Mouse (Mus musculus): Measurements from ENCODE around the gene Fbxl16. TPM values are rescaled to one million over a fixed set of nuclear protein-coding genes. Genes with fewer than 3 reads are reported as not detected.

The Fbxl16 gene
- 0.60 TPM for polyA plus RNA-seq (2014; fragmentation: Illumina TruSeq; extraction: RNeasy Lipid Tissue Mini Kit (QIAGEN cat#74804); ENCODE audit: low read depth, low replicate concordance)

DNA sequence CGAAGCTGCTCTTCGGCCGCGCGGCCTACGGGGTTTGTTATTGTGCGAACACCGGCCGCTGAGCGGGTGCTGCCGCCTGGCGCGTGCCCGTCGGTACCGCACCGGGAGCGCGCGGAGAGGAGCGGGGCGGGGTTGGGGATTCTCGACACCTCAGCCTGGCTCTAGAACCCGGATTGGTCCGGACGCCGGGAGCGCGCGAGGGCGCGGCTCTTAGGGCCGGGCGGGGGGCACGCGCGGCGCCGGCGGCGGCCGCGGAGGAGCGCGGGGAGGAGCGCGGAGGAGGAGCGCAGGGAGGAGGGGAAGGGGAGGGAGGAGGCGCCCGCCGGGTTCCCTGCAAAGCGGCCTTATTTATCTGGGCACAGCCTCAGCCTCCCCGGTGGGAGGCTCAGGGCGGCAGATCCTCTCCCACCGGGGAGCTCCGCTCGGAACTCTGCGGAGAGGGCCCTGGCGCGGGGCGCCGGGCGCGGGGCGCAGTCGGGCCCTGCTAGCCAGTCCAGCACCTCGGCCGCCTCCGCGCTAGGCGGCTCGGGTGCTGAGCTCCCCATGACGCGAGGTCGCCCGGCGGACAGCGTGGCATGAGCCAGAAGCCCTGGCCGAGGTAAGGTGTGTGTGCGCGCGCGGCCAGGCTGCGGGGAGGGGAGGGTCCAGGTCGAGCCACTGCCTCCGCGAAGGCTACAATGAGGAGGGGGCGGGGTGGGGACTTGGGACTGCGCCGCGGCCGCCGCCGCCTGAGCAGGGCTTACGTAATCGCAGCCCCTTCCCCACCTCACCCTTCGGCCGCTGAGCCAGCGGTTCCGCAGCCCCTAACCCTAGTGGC is at the start of gene Fbxl16:
Fbxl16 (plus strand) TSS at position 297 of the 817 bp plus-strand sequence.

DNA sequence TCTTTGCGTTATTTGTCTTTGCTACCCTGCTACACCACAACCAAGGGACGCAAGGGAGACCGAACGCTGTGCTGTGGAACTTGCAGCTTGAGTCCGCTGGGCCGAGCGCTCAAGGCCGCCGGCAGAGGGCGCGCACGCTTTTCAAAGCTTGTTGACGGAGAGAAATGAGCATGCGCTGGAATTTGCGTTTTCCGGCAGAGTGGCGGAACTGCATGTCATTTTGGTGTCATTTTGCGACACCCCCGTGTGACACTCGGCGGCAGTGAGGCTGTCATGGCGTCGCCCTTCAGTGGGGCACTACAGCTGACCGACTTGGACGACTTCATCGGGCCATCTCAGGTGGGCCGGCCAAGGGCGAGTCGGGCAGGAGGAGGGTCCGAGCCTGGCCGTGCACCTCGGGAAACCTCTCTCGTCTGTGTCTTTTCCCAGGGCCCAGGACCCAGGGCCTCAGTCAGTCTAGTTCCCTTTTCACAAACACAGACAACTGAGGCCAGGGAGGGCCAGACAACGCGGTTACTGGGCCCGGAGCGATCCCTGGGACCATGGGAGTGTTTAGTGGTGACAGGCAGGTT is 35.2 kb upstream of the Fbxl16 start, which contains the start of gene Narfl:
Narfl (plus strand) TSS at position 228 of the 572 bp plus-strand sequence.

DNA sequence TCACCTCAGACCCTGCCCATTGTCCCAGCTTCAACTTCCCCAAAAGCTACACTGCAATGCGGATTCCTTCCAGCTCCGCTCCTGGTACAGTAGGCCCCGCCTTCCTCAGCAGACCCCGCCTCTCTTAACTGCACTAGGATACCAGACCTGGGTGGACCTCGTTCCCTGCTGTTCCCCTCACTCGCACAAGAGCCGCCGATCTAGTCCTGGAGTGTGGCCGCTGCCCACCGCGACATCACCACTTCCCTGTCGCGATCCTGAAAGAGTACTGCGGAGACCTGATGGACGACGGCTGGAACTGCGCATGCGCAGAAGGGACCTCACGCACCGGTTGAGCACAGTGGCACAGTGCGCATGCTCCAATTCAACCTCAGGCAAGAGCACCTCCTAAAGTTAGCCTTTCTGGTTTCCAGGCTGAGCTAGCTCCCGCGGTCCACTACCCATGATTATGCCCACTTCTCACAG is 23.6 kb upstream of the Fbxl16 start, which contains the start of gene Haghl:
Haghl (minus strand) TSS at position 393 of the 465 bp plus-strand sequence.

DNA sequence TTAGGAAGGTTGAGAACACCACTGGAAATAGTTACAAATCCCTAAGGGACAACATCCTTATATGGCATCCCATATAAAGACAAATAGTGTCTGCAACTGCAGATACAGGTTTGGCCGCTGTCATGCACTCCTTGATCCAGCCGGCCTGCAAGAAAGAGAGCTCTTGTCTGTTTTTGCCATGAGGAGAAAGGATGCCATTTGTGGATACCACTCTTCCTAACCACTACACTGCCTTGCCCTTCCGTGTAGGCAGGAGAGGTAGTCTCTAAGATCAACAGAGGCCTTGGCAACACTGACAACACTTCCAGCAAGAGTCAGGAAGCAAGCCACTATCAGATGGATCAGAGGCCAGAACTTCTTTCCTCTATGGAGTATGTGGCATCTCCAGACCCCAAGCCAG is 22.6 kb upstream of the Fbxl16 start, which contains the start of gene Ccdc78:
Ccdc78 (plus strand) TSS at position 301 of the 400 bp plus-strand sequence.

DNA sequence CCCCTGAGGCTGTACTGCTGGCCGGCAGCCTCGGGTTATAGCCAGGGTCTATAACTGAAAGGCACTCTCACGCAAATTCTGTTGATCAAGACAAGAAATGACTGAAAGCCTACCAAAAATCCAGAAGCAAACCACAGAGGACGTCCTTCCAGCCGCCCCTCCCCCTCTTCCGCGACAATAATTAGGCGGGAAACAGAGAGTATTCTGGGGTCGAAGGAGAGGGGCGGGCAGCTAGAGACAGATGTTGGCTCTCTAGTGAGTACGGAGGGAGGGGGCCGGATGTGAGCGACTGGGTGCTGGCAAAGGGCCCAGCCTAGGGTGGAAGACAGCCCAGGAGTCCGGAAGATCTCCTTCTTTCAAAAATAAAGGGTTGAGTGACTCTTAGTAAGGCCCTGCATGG is 16.3 kb upstream of the Fbxl16 start, which contains the start of gene Fam173a:
Fam173a (minus strand) TSS at position 287 of the 400 bp plus-strand sequence.

DNA sequence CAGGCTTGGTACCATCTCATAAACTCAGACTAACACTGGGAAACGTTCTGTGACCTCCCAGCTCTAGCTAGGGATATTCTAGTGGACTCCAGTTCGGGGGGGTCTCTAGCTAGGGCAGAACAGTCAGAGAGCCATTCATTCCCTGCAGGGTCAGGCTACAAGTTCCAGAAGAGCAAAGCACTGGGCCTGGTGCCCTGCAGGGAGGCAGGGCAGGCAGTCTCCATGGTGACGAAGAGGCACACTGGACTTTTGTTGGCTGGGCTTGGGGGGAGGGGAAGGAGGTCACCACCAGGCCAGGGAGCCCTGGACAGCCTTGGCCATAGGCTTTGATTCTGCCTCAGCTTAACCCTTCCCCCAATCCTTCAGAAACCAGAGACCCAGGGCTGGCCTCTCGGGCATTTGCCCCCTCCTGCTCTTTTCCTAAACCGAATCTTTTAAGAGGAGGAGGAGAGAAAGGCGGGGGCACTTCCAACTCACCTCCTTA is 13.2 kb upstream of the Fbxl16 start, which contains the start of gene AC134908.4:
AC134908.4 (minus strand) TSS at position 51 of the 484 bp plus-strand sequence.

GRCm38 (mm10) chr17:25796951-25797369 is 11.9 kb upstream of the Fbxl16 start, which contains the start of gene Metrn:
TSS of gene Metrn (minus strand) at chr17:25797136.

GRCm38 (mm10) chr17:25823452-25823851 is 14.6 kb downstream of the Fbxl16 start, which contains the start of gene Wdr24:
TSS of gene Wdr24 (plus strand) at chr17:25823627.

GRCm38 (mm10) chr17:25828712-25829557 is 20.1 kb downstream of the Fbxl16 start, which contains the start of gene Jmjd8:
TSS of gene Jmjd8 (plus strand) at chr17:25828867.

DNA sequence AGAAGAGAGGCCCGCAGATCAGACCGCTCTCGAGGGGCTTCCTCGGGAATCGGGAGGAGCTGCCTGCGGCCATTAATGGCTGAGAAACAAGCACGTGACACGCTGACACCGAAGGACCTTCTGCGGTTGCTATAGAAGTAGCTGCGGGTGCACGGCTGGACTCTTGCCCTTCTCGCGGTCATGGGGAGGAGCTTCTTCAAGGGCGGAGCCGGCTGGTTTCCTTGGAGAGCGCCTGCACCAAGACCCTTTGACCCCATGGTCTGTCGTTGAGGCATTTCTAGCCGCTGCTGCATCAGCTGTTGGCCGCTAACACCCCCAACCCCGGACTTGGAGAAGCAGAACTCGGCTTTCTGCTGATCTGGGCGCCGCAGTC is 24.4 kb downstream of the Fbxl16 start, which contains the start of gene Stub1:
Stub1 (minus strand) TSS at position 114 of the 373 bp plus-strand sequence.

GRCm38 (mm10) chr17:25837076-25837410 is 28.2 kb downstream of the Fbxl16 start, which contains the start of gene Rhbdl1:
TSS of gene Rhbdl1 (minus strand) at chr17:25837295.

DNA sequence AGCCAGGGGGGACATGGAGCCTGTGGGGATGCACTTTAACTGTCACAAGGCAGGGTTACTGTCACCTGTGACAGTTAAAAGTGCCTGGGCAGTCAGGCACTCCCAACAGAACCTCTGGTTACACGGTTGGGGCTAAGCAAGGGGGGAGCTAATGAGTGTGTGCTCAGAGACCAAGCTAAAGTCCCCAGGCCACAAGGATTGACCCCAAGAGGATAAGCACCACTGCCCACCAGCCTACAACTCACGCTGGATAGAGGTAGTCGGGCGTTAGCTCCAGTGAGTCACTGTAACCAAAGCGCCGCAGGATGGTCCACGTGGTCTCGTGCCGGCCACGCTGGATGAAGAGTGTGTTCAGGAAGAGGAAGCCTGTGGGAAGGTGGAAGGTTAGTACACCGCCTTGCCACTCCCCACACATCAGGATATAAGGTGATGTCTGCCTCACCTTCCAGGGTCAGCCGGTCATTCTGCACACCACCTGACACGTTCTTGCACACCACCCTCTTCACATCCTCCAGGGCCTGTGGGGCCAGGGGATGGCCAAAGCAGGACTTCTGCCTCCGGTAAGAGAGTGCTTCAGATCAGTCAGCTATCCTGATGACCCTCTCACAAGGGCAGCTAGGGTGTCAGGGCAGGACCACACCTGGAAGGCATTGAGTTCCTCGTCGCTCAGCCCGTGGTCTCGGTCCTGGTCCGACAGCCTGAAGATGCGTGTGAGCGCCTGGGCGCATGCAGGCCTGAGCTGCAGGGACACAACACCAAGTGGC is 32.4 kb downstream of the Fbxl16 start, which contains the start of gene Gm20683:
Gm20683 (minus strand) TSS at position 647 of the 764 bp plus-strand sequence.

GRCm38 (mm10) chr17:25844396-25844901 is 35.6 kb downstream of the Fbxl16 start, which contains the start of gene Rhot2:
TSS of gene Rhot2 (minus strand) at chr17:25844851.

GRCm38 (mm10) chr17:25860832-25861703 is 52.2 kb downstream of the Fbxl16 start, which contains the start of gene Wdr90:
TSS of gene Wdr90 (minus strand) at chr17:25861501.

DNA sequence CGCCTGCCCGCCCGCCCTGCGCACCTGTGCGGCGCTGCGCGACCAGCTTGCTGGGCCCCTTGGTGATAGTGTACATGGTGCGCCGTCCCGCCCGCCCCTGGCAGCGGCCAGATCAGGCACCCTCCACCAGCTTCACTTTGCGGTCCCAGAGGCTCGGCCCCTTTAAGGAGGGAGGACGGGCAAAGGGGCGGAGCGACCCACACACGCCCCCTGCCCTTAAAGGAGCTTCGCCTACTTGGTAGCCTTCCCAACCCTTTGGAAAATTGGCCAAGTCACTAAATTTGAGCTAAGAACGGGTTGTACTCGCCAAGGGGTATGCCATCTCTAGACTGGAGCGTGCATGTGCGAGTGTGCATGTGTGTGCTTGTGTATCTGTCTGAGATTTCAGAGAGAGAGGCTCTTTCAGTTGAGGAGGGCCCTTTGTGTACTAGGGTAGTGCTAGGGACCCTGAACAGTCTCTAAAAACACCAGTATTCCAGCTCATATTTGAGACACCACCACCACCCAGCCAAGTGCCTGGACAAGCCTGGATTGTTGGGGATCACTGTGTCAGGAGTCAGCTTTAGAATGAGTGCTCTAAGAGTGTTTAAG is 59.8 kb downstream of the Fbxl16 start, which contains the start of gene Mcrip2:
Mcrip2 (minus strand) TSS at position 164 of the 591 bp plus-strand sequence.

Measured in testis, adult 10 weeks (tissue).